Mouse (Mus musculus) C2C12 (cell line): ENCODE data around the gene Proca1. TPM values are rescaled to one million over a fixed set of nuclear protein-coding genes. Genes with fewer than 3 reads are reported as not detected.

Source experiments
- H3K27me3 ChIP-seq: one replicate; pipeline ENCODE4 v1.6.1; 2011; ENCODE audit not compliant: control insufficient read depth, insufficient read depth, insufficient read length
- H3K36me3 ChIP-seq: one replicate; pipeline ENCODE4 v1.6.1; 2011; ENCODE audit not compliant: control insufficient read depth, insufficient read depth
- H3K4me3 ChIP-seq: one replicate; pipeline ENCODE4 v1.5.1; 2011; ENCODE audit warnings: mild to moderate bottlenecking, control low read depth; ENCODE audit not compliant: poor library complexity, insufficient read depth, severe bottlenecking
- H3K79me2 ChIP-seq: one replicate; pipeline ENCODE4 v1.6.1; 2011; ENCODE audit not compliant: control insufficient read depth, insufficient read depth
- H3K79me3 ChIP-seq: one replicate; pipeline ENCODE4 v1.6.1; 2011; ENCODE audit warnings: low read depth, control low read depth
- H3ac ChIP-seq: one replicate; pipeline ENCODE3; 2011; ENCODE audit warnings: low read depth; ENCODE audit not compliant: control insufficient read depth, insufficient read length
- CEBPB ChIP-seq: IDR thresholded peaks from one replicate; pipeline ENCODE4 v1.6.1; 2011; ENCODE audit warnings: low read depth, mild to moderate bottlenecking, control low read depth, moderate library complexity
- CTCF ChIP-seq: IDR thresholded peaks from one replicate; pipeline ENCODE4 v1.5.1; 2011; ENCODE audit not compliant: control insufficient read depth, insufficient read depth, insufficient read length
- FOSL1 ChIP-seq: IDR thresholded peaks from one replicate; pipeline ENCODE4 v1.8.0; 2011; ENCODE audit warnings: mild to moderate bottlenecking, low read length; ENCODE audit not compliant: poor library complexity, insufficient read depth, severe bottlenecking
- MAX ChIP-seq: IDR thresholded peaks from one replicate; pipeline ENCODE4 v1.6.1; 2011; ENCODE audit warnings: mild to moderate bottlenecking, control low read depth
- MYOD1 ChIP-seq: IDR thresholded peaks from one replicate; pipeline ENCODE4 v1.6.1; 2011; ENCODE audit warnings: low read depth; ENCODE audit not compliant: control insufficient read depth, insufficient read length
- MYOG ChIP-seq: IDR thresholded peaks from one replicate; pipeline ENCODE4 v1.6.1; 2011; ENCODE audit not compliant: control insufficient read depth, insufficient read length; ENCODE audit errors: extremely low read depth
- USF1 ChIP-seq: IDR thresholded peaks from one replicate; pipeline ENCODE4 v1.6.1; 2011; ENCODE audit warnings: low read depth, mild to moderate bottlenecking, control low read depth, moderate library complexity
- polyA plus RNA-seq: library from polyadenylated mRNA; unstranded; fragments of >200 nt; fragmentation: generic; extraction: Trizol; gene quantifications from one replicate; pipeline ENCODE4 v1.2.1, GENCODE M21; 2012; ENCODE audit warnings: missing spikeins

The Proca1 gene
- polyA plus RNA-seq, 1 experiment: 0.18 TPM

- Histone ChIP-seq H3K79me3 (peaks cover 11% of the 10 kb centered on the region), H3K36me3 (peaks cover 46% of the 10 kb centered on the region), H3ac (peak overlapping the region; percentile 80), H3K27me3 (no peaks in the 10 kb centered on the region), H3K79me2 (peaks cover 46% of the 10 kb centered on the region), H3K4me3 (peak overlapping the region; percentile 82)
- TF ChIP-seq CTCF (no peak), MAX (peak; percentile 32)
Measured at GRCm38 (mm10) chr11:78189234-78190040, 3.8 kb upstream of the Proca1 start.

GRCm38 (mm10) chr11:78190041-78190440 lies 3.2 kb upstream of the Proca1 start:
- H3ac ChIP-seq: no peak overlapping the region
- peaks cover 45% of the 10 kb centered on the region for H3K79me2 ChIP-seq
- no peaks in the 10 kb centered on the region for H3K27me3 ChIP-seq
- peaks cover 52% of the 10 kb centered on the region for H3K36me3 ChIP-seq
- TF ChIP-seq MYOD1 (no peak), MYOG (no peak), USF1 (no peak), CEBPB (no peak), MAX (no peak), CTCF (no peak), FOSL1 (no peak)
- peaks cover 11% of the 10 kb centered on the region for H3K79me3 ChIP-seq
- no peak overlapping the region for H3K4me3 ChIP-seq

- no peak overlapping the region for H3K4me3 ChIP-seq
- TF ChIP-seq FOSL1 (no peak), USF1 (no peak), CTCF (no peak), MYOD1 (no peak), MAX (no peak), CEBPB (no peak), MYOG (no peak)
Measured at GRCm38 (mm10) chr11:78194411-78195100, 1.4 kb downstream of the Proca1 start.

GRCm38 (mm10) chr11:78195101-78195863 lies 2.1 kb downstream of the Proca1 start:
- Histone ChIP-seq H3K36me3 (peaks cover 51% of the 10 kb centered on the region), H3K27me3 (no peaks in the 10 kb centered on the region), H3K4me3 (no peak overlapping the region), H3K79me3 (peaks cover 6% of the 10 kb centered on the region), H3K79me2 (peaks cover 14% of the 10 kb centered on the region), H3ac (no peak overlapping the region)
- no peak for TF ChIP-seq MYOD1
- TF ChIP-seq FOSL1: no peak
- no peak for TF ChIP-seq CTCF
- no peak for TF ChIP-seq MYOG
- TF ChIP-seq USF1: no peak
- TF ChIP-seq CEBPB: no peak
- no peak for TF ChIP-seq MAX

More at GRCm38 (mm10) chr11:78194411-78195100, 1.4 kb downstream of the Proca1 start:
- Histone ChIP-seq H3K27me3 (no peaks in the 10 kb centered on the region), H3ac (no peak overlapping the region), H3K36me3 (peaks cover 57% of the 10 kb centered on the region), H3K79me2 (peaks cover 21% of the 10 kb centered on the region), H3K79me3 (peaks cover 11% of the 10 kb centered on the region)

- no peak for TF ChIP-seq CTCF
- no peaks in the 10 kb centered on the region for H3K79me2 ChIP-seq
- no peaks in the 10 kb centered on the region for H3K79me3 ChIP-seq
Measured at GRCm38 (mm10) chr11:78202372-78202771, 9.2 kb downstream of the Proca1 start.

GRCm38 (mm10) chr11:78204287-78204686 lies 11.1 kb downstream of the Proca1 start:
- no peaks in the 10 kb centered on the region for H3K79me3 ChIP-seq
- no peaks in the 10 kb centered on the region for H3K27me3 ChIP-seq
- no peaks in the 10 kb centered on the region for H3K79me2 ChIP-seq
- TF ChIP-seq USF1 (no peak), CEBPB (no peak), MAX (no peak), MYOD1 (no peak), MYOG (no peak), CTCF (no peak), FOSL1 (no peak)
- no peak overlapping the region for H3ac ChIP-seq
- H3K4me3 ChIP-seq: no peak overlapping the region
- H3K36me3 ChIP-seq: peaks cover 48% of the 10 kb centered on the region

More at GRCm38 (mm10) chr11:78202372-78202771, 9.2 kb downstream of the Proca1 start:
- H3K4me3 ChIP-seq: no peak overlapping the region
- H3K36me3 ChIP-seq: peaks cover 30% of the 10 kb centered on the region
- H3K27me3 ChIP-seq: no peaks in the 10 kb centered on the region
- H3ac ChIP-seq: no peak overlapping the region
